Mouse (Mus musculus) brain, embryonic 14.5 days (tissue): ENCODE data around the gene Lnx1.

Experiments
- CTCF ChIP-seq: fragments of 200-500 bp; IDR thresholded peaks from 2 replicates; pipeline ENCODE4 v1.5.1; 2012; ENCODE audit warnings: inconsistent platforms, mild to moderate bottlenecking, moderate library complexity, borderline replicate concordance; ENCODE audit not compliant: insufficient read depth, insufficient read length; ENCODE audit errors: extremely low read depth
- POLR2A ChIP-seq: fragments of 200-500 bp; IDR thresholded peaks from 2 replicates; pipeline ENCODE4 v1.6.1; 2012; ENCODE audit warnings: mild to moderate bottlenecking, inconsistent platforms, borderline replicate concordance; ENCODE audit not compliant: poor library complexity, insufficient read depth, insufficient read length, severe bottlenecking; ENCODE audit errors: extremely low read depth

DNA sequence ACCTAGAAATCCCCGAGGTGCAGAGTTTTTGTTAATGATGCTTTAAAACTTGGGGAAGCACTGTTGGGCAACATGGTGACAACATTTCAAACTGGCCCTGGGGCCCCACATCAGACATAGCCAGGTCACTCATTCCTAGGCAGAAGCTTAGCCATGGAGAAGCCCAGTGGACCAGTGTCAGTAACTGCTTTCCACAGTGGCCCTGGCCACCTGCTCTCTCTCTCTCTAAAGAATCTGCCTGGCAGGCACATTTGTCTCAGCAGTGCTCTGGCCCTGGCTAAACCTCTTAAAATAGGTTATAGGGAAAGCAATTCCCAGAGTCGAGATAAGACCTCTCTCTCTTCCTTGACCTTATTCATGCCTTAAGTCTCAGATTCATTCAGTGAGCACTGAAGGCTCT, 8.9 kb downstream of the Lnx1 start:
- TF ChIP-seq CTCF (no peak), POLR2A (no peak)
